Mouse (Mus musculus) kidney, postnatal 25 days (tissue): ENCODE results near the gene Serpina3a.
"Not testable (repeated sequence)": the region's sequence is repeated elsewhere in the genome, so short reads cannot be mapped to it uniquely, and the experiment has no call there.

Experiments used
- DNase-seq, 2 experiments: peaks; one replicate each; pipeline ENCODE4 v3.0.0; 2021; ENCODE audit warnings: mixed read lengths in 2 of 2

The Serpina3a gene

DNA sequence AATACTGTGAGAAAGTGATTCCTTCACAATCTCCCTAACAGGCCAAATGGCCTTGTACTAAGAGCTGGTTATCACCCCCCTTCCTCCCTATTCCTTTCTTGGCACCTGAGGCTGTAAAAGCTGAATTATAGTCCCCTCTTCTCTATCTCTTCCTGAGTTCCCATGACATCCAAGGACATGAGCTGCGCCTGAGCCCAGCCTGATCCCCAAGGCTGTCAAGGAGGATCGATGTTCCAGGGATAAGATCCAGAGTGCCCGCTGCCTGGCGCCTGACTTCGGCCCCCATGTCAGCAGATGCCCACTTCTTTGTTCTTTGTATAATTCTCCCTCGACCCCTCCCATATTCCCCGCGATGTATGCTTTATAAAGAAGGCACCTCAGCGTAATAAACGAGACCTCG, at the start of gene Serpina3a:
Gene Serpina3a (plus strand): TSS at position 392 of the 400 bp plus-strand sequence.
- DNase-seq, result not testable (repeated sequence)

DNA sequence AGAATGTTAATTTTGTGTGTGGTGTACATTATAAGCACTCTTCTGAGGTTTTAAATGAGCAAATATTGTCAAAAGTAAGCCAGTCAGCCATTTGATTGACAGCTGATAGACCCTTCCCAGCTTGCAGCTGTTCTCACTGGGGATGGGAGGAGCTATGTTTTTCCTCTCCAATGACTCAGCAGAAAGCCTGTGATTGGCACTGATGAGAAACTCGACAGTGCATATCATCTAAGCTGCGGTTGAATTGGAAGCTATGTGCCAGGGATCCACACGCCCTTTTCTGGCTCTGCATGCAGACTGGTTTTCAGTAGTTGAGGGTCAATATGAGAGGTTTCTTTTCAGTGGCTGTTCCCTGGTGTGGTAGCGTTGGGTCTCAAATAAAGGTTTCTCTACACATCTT, 48.0 kb upstream of the Serpina3a start:
- no peak for DNase-seq

DNA sequence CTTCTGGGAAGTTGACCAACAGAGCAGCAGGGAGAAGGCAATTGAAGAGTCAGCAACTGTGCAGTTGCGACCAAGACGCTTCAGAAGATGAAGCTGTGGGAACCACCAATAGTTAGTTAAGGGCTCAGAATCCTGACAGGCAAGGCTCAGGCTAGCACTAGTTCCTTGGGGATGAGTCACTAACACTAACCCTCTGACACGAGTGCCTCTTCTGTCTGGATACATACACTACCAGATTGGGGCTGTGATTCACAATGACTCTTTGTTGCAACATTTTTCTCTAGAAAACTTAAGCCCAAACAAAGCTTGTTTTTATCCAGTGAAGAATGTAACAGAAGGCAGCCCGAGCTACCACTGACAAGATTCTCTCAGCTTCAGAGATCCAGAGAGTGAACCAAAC, 47.5 kb upstream of the Serpina3a start:
- DNase-seq, result no peak

DNA sequence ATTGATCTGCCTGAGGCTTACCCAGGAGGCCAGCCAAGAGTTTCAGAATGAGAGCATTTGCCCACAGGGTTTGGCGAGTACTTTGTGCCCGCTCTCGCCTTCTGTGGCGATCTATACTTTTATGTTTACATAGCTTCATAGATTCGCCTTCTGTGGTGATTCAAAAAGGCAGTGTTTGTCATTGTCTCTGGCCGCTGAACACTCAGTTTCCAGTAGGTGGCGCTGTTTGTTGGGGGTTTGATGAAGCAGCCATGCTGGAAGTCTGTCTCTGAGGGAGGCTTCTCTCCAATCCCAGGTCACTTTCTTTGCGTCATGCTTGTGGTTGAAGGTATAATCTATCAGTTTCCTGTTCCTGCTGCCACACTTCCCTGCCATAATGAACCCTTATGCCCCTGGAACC, 46.3 kb upstream of the Serpina3a start:
- DNase-seq, result peak; percentile 62 to 72

DNA sequence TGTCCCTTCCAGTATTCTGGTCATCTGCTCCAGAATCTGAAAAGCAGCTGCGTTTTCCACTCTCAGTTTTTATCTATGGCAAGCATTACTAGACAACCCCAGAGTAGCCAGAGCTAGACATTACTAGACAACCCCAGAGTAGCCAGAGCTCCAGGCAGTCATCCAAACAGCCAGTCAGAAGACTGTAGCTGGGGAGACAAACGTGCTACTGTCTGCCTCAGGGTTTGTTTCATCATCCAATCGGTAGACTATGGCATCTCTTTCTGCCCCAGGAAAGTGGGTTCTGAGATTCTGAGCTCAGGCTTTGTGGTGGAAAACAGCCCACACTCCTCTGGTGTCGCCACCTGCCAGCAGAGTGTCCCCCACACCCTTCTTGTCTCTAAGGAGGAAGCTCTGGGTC, 45.0 kb upstream of the Serpina3a start:
- peak; percentile 44 to 49 for DNase-seq

DNA sequence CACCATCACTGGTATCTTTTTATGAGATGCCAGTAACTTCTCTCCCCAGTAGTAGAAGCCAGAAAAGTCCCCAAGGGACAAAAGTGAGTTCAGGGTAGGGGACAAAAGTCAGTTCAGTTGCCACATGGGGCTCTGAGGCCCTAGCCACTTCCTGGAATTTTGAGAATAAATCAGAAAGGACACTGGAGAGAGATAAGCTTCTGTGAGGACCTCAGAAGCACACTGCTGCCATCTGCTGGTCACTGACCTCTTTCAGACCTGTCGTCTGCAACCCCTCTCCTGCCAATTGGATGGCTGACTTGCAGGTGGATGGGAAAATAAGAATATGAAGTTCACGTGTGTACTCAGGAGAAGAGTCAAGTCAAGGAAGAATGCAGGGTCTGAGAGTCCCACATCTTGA, 42.9 kb upstream of the Serpina3a start:
- DNase-seq, result peak; percentile 83 to 93

DNA sequence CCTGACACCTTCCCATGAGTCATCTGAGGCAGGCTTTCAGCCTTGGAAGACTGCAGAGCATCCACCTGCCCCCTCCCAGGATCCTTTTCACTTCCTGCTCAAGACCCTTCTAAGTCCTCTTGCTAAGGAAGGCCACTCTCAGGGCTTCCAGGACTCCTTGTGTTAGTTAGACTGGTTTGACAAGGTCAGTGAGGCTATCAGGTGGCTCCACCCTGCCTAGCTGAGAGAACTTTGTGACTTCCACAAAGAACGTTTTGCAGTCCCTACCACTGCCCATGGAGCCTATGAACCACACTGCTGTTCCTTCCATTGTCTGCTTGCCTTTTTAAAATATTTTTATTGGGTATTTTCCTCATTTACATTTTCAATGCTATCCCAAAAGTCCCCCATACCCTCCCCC, 40.8 kb upstream of the Serpina3a start:
- no peak for DNase-seq

DNA sequence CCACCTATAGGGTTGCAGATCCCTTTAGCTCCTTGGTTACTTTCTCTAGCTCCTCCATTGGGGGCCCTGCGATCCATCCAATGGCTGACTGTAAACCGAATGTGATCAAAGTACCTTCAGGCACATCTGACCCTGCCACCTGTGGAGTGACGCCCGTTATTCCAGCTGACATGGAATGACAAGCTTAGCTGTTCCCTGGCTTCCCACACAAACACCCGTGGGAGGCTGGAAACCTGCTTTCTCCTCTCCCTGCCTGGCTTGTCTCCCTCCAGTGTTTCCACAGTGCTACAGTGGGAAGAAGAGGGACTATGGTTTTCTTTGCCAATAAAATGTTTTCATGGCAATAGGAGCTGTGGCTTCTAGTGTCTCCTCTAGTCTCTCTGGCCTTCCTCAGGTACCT, 40.2 kb upstream of the Serpina3a start:
- no peak for DNase-seq

DNA sequence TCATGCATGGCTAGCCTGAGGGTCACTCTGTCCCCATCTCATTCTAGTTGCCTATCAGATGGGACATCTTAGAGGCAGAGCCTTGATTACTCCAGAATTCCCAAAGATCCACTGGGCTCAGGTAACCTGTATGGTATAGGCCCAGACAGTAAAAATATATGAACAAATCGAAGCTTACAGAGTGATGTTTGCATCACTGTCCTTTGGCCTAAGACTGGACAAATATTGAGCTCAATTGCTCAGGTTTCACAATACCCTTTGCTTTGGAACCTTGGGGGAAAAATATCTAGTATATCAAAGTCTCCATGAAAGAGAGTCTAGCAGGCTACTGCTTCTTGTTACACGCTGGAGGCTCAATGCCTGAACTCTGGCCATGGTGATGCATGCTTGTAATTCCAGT, 22.4 kb upstream of the Serpina3a start:
- DNase-seq, result peak in 1 of 2 experiments; percentile 8

DNA sequence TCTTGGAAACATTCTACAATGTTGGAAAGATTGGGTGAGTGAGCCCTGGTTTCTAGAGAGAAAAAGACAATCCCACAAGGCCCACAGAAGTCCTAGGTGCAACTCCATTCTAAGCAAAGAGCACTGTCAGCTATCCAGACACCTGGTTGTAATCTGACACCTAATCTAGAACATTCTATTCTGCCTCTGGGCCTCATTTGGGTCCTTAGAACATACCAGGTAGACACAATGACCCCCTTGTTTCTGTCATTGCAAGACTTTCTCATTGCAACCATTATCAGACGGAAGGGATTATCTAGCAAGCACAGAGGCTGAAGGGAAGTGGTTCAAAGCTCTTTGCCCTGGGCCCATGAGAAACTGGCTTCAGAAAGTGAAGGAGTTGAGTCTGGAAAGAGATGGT, 21.2 kb upstream of the Serpina3a start:
- DNase-seq, result no peak

DNA sequence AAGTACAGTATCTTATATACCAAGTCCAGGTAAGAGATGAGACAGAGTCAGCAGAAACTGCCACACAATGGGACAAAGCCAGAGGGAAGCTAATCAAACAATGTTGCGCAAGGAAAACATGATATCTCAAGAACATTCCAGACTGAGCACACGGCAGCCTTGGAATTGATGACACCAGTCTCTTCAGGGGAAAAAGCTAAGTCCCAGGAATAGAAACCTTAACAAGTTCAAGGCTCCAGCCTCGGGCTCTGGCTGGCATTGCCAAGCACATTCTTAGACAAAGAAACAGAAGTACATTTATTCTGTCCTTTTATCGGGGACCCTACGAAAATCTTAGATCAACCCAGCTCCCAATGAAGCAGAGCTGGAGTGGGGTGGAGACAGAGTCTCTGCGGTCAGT, 11.8 kb upstream of the Serpina3a start, which contains the start of gene Serpina5:
Gene Serpina5 (plus strand): TSS at position 346 of the 400 bp plus-strand sequence.
- no peak for DNase-seq

DNA sequence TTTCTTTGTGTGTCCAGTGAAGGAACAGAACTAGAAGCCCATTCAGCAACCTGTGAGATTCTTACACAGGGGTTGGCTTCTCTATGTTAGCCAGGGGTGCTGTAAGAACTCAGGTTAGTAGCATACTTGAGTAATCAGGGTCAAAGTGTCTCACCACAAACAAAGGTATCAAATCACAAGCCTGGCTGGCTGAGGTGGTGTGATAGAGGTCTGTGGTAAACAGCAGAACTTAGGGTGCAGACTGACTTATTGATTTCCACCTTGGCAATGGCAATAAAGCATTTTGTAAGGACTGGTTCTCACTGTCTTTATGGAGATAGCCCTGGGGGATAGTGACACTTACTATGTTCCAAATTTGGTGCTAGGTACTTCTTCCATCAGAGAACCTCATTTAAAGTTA, 6.7 kb upstream of the Serpina3a start:
- no peak for DNase-seq

DNA sequence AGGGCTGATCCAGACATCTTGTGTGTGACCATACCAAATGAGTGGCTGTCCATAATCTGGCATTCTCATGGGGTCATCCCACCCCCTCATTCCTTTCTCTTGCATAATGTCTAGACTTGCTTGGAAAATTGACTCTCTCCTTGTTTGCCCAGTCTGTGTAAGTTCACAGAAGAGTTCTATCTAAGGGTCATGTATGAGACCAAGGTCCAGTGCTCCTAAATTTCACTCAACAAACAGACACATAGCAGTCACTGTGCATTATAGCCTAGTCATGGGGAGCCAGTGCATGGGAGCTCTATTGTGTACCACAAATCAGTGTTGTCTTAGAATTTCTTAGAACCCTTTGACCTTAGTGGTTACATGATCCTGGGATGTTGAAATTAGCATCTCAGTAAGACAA, 5.6 kb upstream of the Serpina3a start:
- DNase-seq, result no peak

DNA sequence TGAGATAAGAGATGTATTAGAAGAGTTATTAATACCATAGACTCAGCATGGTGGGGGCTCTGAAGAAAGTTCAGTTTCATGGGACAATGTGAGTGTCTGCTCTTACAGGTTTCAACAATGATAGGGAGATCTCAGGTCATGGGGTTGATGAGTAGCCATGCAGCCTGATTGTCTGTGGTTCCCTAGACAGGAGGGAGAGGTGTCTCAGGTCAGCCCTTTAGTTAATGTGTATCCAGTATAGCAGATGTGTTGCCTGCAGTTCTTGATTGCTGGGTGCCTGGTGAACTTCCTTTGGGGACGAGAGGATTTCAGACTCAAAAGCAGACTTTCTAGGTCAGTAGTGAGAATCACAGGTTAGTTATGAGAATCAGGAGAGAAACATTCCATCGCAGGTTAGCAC, 4.0 kb upstream of the Serpina3a start:
- peak; percentile 28 to 63 for DNase-seq

DNA sequence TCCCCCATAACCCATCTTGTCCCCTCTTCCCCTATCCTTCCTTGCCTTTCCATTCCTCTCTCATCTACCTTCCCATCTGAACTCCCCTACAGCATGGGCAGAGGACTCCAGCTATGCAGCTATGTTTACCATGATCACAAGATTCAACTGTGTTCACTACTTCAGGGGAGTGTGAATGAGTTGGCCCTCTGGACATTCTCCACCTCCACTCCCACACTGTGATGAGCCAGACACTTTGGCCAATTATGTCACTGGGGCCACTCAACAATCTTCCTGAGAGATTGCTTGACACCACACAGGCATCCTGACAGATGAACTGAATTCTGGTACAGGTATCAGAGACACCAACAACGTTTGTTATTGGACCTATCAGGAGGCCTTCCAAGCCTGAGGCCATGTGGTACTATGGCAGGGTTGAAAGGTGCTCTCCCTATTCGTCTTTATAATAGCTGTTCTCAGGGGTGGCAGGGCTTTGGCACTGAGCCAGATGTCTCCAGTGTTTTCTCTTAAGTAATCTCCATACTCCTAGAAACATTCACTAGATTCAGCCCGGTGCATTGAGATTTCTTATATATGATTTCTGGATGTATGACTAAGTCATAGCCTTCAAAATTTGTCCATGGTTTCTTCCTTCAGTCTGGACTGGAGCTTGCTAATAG, 2.5 kb downstream of the Serpina3a start:
- peak; percentile 42 to 53 for DNase-seq

DNA sequence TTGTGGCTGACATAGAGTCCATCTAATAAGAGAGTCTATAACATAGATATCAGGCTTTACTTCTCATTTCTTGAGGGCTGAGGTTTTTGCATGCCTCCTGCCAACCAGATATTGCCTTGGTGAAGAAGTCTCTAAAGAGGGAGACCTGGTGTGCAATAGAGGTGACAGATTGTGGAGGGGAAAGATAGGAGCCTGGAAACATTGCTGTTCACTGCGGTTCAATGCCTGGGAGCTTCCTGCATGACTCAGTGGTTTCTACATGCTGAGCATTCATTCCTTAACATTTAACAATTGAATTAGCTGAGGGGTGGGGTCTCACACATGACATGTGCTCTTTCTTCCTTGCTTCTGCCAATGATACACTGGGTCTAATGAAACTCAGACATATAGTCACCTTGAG, 10.6 kb downstream of the Serpina3a start:
- no peak for DNase-seq

DNA sequence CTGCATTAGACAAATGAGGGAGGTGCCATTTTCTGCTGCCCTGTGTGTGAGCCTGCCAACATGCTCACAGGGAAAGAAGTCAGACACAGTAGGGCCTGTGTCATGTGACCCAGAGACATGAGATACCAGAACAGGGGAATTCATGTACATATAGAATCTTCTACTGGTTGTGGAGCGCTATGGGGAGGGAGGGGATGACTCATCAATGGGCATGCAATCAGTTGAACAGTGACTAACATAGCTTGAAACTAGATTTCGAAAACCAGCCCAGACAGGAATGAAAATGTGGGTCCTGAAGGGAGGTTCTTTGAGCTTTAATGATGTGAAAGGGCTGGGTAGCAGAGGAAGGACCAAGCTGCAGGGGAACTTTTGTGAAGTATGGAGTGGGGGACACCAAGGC, 11.5 kb downstream of the Serpina3a start:
- no peak for DNase-seq

DNA sequence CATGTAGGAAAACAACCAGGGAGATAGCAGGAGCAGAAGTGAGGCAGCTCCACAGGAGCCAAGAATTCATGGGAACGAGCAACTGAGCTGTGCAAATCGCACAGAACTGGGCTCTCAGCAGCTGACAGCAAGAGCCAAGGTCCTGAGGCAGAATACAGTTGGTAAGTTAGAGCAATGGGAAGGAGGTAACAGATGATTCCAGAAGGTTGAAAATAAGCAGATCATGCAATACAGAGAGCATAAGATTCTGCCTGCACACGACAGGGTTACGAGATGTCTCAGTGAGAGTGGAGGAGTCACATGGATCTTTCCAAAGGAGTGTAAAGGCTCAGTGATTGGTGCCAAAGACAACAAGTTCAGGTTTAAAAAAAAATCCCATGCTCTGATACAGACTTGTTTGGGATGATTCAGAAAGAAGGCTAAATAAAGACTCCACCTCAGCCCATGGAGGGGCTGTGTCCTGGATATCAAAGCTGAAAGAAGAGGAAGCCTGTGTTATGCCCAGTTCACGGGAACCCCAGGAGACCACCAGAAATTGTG, 12.6 kb downstream of the Serpina3a start:
- DNase-seq, result no peak

DNA sequence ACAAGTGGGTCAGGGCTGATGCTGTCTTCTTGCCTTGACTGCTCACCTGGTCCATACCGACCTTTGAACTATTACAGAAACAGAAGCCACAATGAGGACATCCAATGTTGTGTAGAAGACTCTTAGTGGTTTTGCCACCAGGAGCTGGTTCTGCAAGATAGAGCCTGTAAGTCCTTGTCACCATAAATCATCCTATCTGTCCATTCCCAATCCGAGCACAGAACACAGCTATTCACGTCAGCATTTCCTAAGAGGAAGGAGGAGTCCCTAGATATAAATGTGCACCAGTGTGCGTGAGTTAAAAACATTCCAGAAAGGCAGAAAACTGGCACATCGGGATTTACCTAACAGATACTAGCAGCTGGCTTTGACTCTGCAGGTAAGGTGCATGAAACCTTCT, 15.2 kb downstream of the Serpina3a start, which contains the start of gene Serpina3b:
Gene Serpina3b (plus strand): TSS at position 301 of the 400 bp plus-strand sequence.
- DNase-seq, result no peak

DNA sequence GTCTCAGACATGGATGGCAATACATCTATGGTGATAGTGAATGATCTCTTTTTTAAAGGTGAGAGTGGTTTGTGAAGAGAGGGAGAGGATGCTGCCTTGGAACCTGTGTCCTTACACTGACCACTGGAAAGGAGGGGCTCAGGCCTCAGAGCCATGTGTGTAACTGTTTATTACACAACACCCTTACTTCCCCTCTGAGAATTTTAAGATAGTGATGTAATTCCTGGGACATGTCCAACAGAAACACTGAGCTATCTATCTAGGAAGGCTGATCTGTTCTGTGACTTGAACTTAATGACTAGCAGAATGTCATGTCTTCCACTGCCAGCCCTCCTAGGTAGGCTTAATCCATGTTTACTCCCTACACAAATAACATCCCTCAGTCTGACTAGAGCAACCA, 18.5 kb downstream of the Serpina3a start:
- DNase-seq, result no peak

DNA sequence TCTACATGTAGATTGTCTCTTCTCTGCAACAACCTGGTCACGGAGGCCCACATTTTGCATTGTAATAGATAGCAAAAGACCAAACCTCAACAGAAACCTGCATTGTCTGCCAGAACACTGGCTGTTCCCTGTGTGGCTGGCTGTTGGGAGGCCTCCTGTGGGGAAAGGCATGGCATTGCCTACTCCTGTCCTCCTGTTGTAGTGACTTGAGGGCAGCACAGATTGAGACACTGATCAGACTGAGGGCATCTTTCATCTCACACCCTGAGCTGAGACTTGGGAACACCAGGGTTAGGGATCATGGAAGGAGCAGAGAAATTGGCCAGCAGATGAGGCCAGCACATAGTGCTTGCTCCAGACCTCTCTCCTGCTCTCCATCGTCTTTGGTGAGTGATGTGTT, 25.7 kb downstream of the Serpina3a start:
- DNase-seq, result no peak

DNA sequence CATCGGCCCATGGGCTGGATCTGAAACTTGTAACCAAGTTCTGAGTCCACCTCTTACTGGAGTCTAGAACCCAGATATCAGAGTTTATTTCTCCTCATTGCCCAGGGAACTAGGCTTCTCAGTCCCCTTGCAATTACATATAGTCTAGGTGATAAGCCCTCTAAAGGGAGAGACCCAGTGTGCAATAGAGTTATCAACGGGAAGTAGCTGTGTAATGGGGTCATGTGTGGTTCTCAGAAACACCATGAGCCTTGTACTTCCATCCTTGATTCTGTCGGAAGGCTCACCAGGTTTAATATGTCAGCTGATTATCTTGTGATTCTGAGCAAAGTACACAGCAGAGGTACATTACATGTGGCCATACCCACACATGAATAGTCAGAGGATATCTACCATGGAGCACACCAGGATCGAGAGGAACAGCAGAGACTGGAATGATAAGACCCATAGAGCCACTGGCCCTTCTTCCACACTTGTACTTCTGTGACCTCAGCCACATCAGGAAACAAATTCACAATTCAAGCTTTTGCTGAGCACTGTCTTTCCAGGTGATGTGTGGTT, 28.1 kb downstream of the Serpina3a start:
- DNase-seq, result no peak

DNA sequence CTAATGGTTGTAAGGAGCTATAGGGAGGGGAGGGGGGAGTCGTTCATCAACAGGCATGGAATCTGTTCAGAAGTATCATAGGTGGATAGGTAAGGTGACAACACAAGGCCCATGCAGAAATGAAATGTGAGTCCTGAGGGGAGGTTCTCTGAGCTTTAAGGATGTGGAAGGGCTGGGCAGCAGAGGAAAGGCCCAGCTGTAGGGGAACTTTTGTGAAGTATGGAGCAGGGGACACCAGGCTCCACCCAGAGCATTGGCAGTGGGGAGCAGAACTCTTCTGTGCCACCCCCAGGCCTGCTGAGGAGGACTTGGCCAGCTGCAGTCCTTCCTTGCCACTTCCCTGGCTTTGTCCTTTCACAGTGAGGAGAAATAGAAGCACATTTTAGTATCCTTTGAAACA, 29.0 kb downstream of the Serpina3a start:
- DNase-seq, result no peak

DNA sequence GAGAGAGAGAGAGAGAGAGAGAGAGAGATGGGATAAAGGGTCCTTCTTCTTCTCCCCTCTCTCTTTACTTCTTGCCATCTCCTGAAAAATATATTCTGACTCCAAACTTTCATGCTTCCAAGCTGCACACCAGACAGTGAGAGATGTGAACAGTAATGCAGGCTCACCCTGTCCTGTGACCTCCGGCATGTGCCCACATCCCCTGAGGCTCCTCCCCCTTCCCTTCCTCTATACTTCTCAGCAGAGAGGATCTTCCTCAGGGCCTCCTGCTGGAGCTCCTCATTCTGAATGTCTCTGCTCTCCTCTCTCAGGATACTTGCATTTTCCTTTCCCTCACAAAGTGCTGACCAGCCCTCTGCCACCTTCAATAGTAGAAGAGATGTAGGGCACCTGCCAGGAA, 29.9 kb downstream of the Serpina3a start:
- DNase-seq, result no peak

DNA sequence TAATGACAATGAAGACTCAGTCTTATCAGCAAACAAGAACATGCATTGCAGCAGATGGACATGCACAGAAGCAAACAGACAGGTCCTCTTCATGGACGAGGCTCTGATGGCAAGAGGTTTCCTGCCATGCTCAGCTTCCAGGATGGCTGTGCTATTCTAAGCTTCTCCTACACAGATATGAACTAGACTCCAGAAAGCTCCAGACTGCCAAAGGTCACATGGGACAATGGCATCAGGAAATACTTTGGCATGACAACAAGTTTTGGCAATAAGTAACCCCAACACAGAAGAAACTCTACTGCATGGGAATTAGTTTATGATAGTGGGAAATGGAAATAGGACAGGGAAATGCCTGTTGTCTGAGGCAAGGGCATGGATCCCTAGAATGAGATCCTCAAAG, 30.8 kb downstream of the Serpina3a start:
- DNase-seq, result no peak
